Mouse (Mus musculus) olfactory bulb, adult 2 months (tissue): ENCODE results near the gene Lpar3.

Experiments
- CTCF ChIP-seq: fragments of 200-500 bp; IDR thresholded peaks from 2 replicates; pipeline ENCODE4 v1.5.1; 2012; ENCODE audit warnings: low read depth, mild to moderate bottlenecking, low read length, moderate library complexity; ENCODE audit not compliant: insufficient read depth
- POLR2A ChIP-seq: fragments of 200-500 bp; IDR thresholded peaks from 2 replicates; pipeline ENCODE4 v1.6.1; 2012; ENCODE audit warnings: mild to moderate bottlenecking, low read depth, low read length, moderate library complexity; ENCODE audit not compliant: insufficient read depth

GRCm38 (mm10) chr3:146206635-146207034, 14.1 kb upstream of the Lpar3 start:
- TF ChIP-seq CTCF, result no peak
- TF ChIP-seq POLR2A, result no peak
